Mouse (Mus musculus) MEL (cell line): ENCODE results near the gene S100a8.

ENCODE experiments used
- BHLHE40 ChIP-seq: IDR thresholded peaks from 2 replicates; pipeline ENCODE4 v1.6.1; 2012; ENCODE audit warnings: low read depth, mild to moderate bottlenecking, inconsistent platforms, low read length, improper control_type of control experiment, borderline replicate concordance
- CTCF ChIP-seq, 3 experiments: IDR thresholded peaks in 2 of 3; conservative IDR thresholded peaks in 1 of 3; 2 replicates each; pipeline ENCODE4 v1.5.1; 2011 to 2012; ENCODE audit warnings: low read length in 3 of 3, low read depth in 2 of 3, mild to moderate bottlenecking in 2 of 3, improper control_type of control experiment in 1 of 3, inconsistent platforms in 1 of 3, mixed read lengths in 1 of 3, moderate library complexity in 1 of 3; ENCODE audit not compliant: control insufficient read depth in 1 of 3, insufficient read depth in 1 of 3, poor library complexity in 1 of 3, severe bottlenecking in 1 of 3
- GATA1 ChIP-seq: IDR thresholded peaks from 2 replicates; pipeline ENCODE4 v1.6.1; 2011; ENCODE audit warnings: low read depth, low read length, improper control_type of control experiment
- JUND ChIP-seq: IDR thresholded peaks from 2 replicates; pipeline ENCODE4 v1.6.1; 2011; ENCODE audit warnings: low read depth, mild to moderate bottlenecking, improper control_type of control experiment, low read length
- POLR2AphosphoS5 ChIP-seq: IDR thresholded peaks from 2 replicates; pipeline ENCODE4 v1.6.1; 2012; ENCODE audit warnings: low read depth, borderline replicate concordance, mild to moderate bottlenecking, inconsistent platforms, low read length, moderate library complexity, mixed read lengths
- ZNF384 ChIP-seq: IDR thresholded peaks from 2 replicates; pipeline ENCODE4 v1.6.1; 2012; ENCODE audit warnings: low read depth, mild to moderate bottlenecking, inconsistent platforms, low read length, improper control_type of control experiment

DNA sequence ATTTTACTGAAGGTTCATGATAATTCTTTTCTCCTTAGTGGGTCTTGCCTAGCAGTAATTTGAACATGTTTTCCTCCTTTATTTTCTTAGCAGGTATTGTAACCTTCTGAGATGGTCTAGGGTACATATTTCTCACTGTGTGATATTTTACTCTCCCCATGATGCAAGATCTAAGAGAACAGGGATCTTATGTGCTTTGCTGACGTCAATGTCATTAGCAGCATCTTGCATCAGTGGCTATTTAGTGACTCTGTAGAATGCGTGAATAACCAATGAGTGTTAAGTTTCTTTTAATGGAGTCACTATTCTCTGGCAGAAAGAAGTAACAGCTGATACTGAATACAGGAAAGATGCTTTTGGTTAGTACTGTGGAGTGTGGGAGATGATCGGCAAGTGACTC is 15.2 kb downstream of the S100a8 start:
- no peak for TF ChIP-seq JUND
- no peak for TF ChIP-seq BHLHE40
- TF ChIP-seq CTCF (IDR thresholded peaks at IDR 0.05 in 2 of 3, conservative IDR thresholded peaks at IDR 0.05 in 1 of 3; ENCODE audit: control insufficient read depth in 1 of 3, insufficient read depth in 1 of 3, low read depth in 2 of 3, low read length in 3 of 3, poor library complexity in 1 of 3, severe bottlenecking in 1 of 3), result no peak
- TF ChIP-seq POLR2AphosphoS5, result no peak
- no peak for TF ChIP-seq GATA1
- TF ChIP-seq ZNF384, result no peak
